Mouse (Mus musculus) embryo, embryonic 9.5 days (tissue): ENCODE measurements around the gene Adamtsl5.

Source experiments
- DNase-seq: peaks from one replicate; pipeline ENCODE4 v3.0.0-alpha.2; 2017; ENCODE audit errors: extremely low spot score

Adamtsl5 gene

GRCm38 (mm10) chr10:80295618-80296425 is 52.4 kb downstream of the Adamtsl5 start, which contains the start of gene Apc2:
Gene Apc2, plus strand, starts transcription at chr10:80295977.
- peak; percentile 85 for DNase-seq

GRCm38 (mm10) chr10:80294788-80295303 is 53.4 kb downstream of the Adamtsl5 start:
- no peak for DNase-seq

GRCm38 (mm10) chr10:80294311-80294710 is 53.9 kb downstream of the Adamtsl5 start:
- DNase-seq: no peak

- no peak for DNase-seq
These were observed 54.9 kb downstream of the Adamtsl5 start for GRCm38 (mm10) chr10:80293325-80293724.

GRCm38 (mm10) chr10:80292251-80293146 is 55.7 kb downstream of the Adamtsl5 start, which contains the start of gene Rps15:
Gene Rps15, plus strand, starts transcription at chr10:80292453.
- DNase-seq: peak; percentile 94
